Mouse (Mus musculus) olfactory bulb, adult 2 months (tissue): Measurements from ENCODE around the gene Srd5a3. TPM values are rescaled to one million over a fixed set of nuclear protein-coding genes. Genes with fewer than 3 reads are reported as not detected.

Source experiments
- H3K27ac ChIP-seq: fragments of 200-500 bp; 2 replicates; pipeline ENCODE4 v1.5.1; 2012; ENCODE audit warnings: low read depth, low read length; ENCODE audit not compliant: insufficient read depth
- H3K4me1 ChIP-seq: fragments of 200-500 bp; 2 replicates; pipeline ENCODE4 v1.6.1; 2012; ENCODE audit warnings: low read length; ENCODE audit not compliant: control insufficient read depth, insufficient read depth
- H3K4me3 ChIP-seq: fragments of 200-500 bp; 2 replicates; pipeline ENCODE4 v1.5.1; 2012; ENCODE audit warnings: mild to moderate bottlenecking, low read depth, low read length, moderate library complexity; ENCODE audit not compliant: insufficient read depth
- CTCF ChIP-seq: fragments of 200-500 bp; IDR thresholded peaks from 2 replicates; pipeline ENCODE4 v1.5.1; 2012; ENCODE audit warnings: low read depth, mild to moderate bottlenecking, low read length, moderate library complexity; ENCODE audit not compliant: insufficient read depth
- POLR2A ChIP-seq: fragments of 200-500 bp; IDR thresholded peaks from 2 replicates; pipeline ENCODE4 v1.6.1; 2012; ENCODE audit warnings: mild to moderate bottlenecking, low read depth, low read length, moderate library complexity; ENCODE audit not compliant: insufficient read depth
- WGBS: fragments of 180-500 bp; shearing (Covaris S2); methylation state at CpG from one replicate; pipeline ENCODE4 v1.1.7; 2018; 5-methylcytosine and 5-hydroxymethylcytosine counted together
- polyA plus RNA-seq: library from polyadenylated mRNA; stranded (reverse); fragments of >200 nt; gene quantifications from 2 replicates; pipeline ENCODE4 v1.2.4, GENCODE M21; 2012; ENCODE audit warnings: low replicate concordance; ENCODE audit not compliant: missing spikeins, insufficient read depth, insufficient read length

The Srd5a3 gene
- polyA plus RNA-seq, 1 experiment, result not detected

DNA sequence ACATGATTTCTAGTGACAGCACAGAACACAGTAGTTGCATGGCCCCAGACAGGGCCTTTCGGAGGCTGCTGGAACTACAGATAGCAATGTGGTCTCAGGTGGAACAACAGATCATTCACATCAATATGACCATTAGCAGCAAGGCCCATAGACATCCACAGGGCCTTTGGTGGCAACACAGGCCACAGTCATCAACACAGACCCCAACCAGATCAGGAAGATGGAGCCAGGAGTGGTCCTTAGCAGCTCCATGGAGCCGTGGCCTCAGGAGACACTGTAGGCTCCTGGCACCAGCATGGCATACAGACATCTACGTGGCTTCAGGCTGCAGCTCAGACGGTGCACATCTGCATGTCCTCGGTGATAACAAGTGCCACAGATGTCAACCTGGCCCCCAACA is 22.9 kb downstream of the Srd5a3 start:
- H3K4me1 ChIP-seq, result no peaks in the 10 kb centered on the region
- no peak overlapping the region for H3K27ac ChIP-seq
- no peak for TF ChIP-seq POLR2A
- no peak for TF ChIP-seq CTCF
- no peak overlapping the region for H3K4me3 ChIP-seq
- 90% methylated on average over 5 of the region's 5 CpGs for WGBS

DNA sequence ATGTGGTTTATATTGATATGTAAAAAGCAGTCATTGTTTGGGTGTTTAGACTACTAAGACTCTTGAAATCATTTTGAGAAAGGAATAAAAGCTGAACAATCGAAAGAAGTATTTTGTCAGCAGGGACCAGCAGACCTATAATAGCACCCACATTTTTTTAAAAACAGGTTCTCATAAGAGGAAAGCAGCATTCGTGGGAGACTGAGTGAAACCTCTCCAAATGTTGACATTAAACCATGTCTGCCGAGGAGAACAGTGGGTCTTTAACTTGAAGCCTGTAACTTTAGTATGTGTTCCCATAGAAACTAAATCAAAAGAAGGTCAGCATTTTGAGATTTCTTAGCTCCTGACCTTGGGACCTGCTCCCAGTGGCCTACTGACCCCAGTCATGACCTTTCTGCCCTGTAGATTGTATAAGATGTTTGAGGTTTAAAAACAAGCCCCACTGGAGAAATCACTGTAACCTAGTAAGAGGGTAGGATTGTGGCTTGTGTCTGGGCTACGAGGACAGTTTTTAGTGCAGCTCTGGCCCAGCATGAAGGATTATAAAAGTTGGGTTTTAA is 23.8 kb downstream of the Srd5a3 start:
- Histone ChIP-seq H3K4me1 (no peaks in the 10 kb centered on the region), H3K4me3 (no peak overlapping the region), H3K27ac (no peak overlapping the region)
- no peak for TF ChIP-seq CTCF
- TF ChIP-seq POLR2A, result no peak
- whole genome bisulfite sequencing, result 92% methylated on average over 4 of the region's 4 CpGs

- no peak overlapping the region for H3K4me3 ChIP-seq
- H3K27ac ChIP-seq, result no peak overlapping the region
- WGBS, result 79% methylated on average over 7 of the region's 7 CpGs
- H3K4me1 ChIP-seq, result no peaks in the 10 kb centered on the region
- TF ChIP-seq CTCF (no peak), POLR2A (no peak)
These were observed 24.8 kb downstream of the Srd5a3 start for GRCm38 (mm10) chr5:76164827-76165226.

- TF ChIP-seq CTCF, result no peak
- no peak for TF ChIP-seq POLR2A
- Histone ChIP-seq H3K4me3 (no peak overlapping the region), H3K4me1 (no peaks in the 10 kb centered on the region), H3K27ac (no peak overlapping the region)
- WGBS, result 77% methylated on average over 4 of the region's 4 CpGs
These were observed 30.5 kb downstream of the Srd5a3 start for GRCm38 (mm10) chr5:76170522-76170921.

GRCm38 (mm10) chr5:76171039-76171438 is 31.0 kb downstream of the Srd5a3 start:
- Histone ChIP-seq H3K27ac (no peak overlapping the region), H3K4me1 (no peaks in the 10 kb centered on the region), H3K4me3 (no peak overlapping the region)
- TF ChIP-seq CTCF (no peak), POLR2A (no peak)

- Histone ChIP-seq H3K4me3 (no peak overlapping the region), H3K27ac (no peak overlapping the region), H3K4me1 (no peaks in the 10 kb centered on the region)
- TF ChIP-seq CTCF (no peak), POLR2A (no peak)
- 91% methylated on average over 4 of the region's 4 CpGs for WGBS
These were observed 35.0 kb downstream of the Srd5a3 start for GRCm38 (mm10) chr5:76175051-76175450.

DNA sequence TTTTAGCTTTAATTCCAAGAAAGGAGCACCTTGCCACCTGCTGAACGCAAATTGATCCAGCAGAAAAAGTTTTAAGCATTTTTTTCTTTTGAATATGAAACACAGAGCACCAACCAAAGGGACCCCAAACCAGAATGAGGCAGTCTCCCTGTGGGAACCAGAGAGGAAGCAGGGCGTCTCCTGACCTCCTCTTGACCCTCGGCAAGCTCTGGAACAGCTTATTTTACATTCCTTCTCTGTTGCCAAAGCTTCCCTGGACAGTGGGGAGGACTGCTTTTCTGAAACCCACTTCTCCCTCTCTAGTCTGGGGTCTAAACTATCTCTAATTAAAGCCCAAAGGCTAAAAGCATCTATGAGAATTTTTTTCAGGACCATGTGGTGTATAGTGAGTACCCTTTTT is 36.3 kb downstream of the Srd5a3 start:
- 59% methylated on average over 3 of the region's 3 CpGs for WGBS
- Histone ChIP-seq H3K4me1 (no peaks in the 10 kb centered on the region), H3K4me3 (no peak overlapping the region), H3K27ac (no peak overlapping the region)
- TF ChIP-seq POLR2A (no peak), CTCF (no peak)

- 80% methylated on average over 11 of the region's 11 CpGs for WGBS
- Histone ChIP-seq H3K4me1 (no peaks in the 10 kb centered on the region), H3K4me3 (no peak overlapping the region), H3K27ac (no peak overlapping the region)
- TF ChIP-seq POLR2A, result no peak
- no peak for TF ChIP-seq CTCF
These were observed 36.8 kb downstream of the Srd5a3 start for GRCm38 (mm10) chr5:76176841-76177240.

DNA sequence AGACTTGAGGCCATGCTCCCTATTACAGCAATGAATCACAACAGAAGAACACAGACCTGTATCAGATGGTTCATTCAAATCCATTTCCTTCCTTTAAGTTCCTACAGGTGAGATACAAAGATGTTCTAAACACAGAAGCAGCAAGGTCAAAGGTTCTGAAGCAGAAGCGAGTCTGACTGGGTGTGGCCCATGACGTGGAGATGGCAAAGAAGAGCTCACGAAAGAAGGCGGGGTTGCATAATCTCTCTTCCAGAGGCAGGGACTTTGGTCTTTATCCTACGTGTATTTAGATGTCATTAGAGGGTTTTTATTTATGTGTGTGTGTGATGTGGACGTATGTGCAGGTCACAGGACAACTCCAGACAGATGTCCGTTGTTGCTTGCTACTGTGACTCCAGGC is 37.6 kb downstream of the Srd5a3 start:
- TF ChIP-seq CTCF (no peak), POLR2A (no peak)
- 92% methylated on average over 7 of the region's 7 CpGs for WGBS
- H3K4me3 ChIP-seq, result no peak overlapping the region
- no peak overlapping the region for H3K27ac ChIP-seq
- no peaks in the 10 kb centered on the region for H3K4me1 ChIP-seq

- Histone ChIP-seq H3K4me3 (no peak overlapping the region), H3K4me1 (no peaks in the 10 kb centered on the region), H3K27ac (no peak overlapping the region)
- TF ChIP-seq POLR2A, result no peak
- no peak for TF ChIP-seq CTCF
- 94% methylated on average over 5 of the region's 5 CpGs for WGBS
These were observed 39.1 kb downstream of the Srd5a3 start for GRCm38 (mm10) chr5:76179171-76179570.
